Mouse (Mus musculus) embryo, embryonic 10 days (tissue): Measurements from ENCODE around the gene Gclm.
"Not testable (repeated sequence)": the region's sequence is repeated elsewhere in the genome, so short reads cannot be mapped to it uniquely, and the experiment has no call there.

Experiments used
- DNase-seq: peaks from one replicate; pipeline ENCODE4 v3.0.0-alpha.2; 2015; ENCODE audit warnings: low spot score

Gclm gene

DNA sequence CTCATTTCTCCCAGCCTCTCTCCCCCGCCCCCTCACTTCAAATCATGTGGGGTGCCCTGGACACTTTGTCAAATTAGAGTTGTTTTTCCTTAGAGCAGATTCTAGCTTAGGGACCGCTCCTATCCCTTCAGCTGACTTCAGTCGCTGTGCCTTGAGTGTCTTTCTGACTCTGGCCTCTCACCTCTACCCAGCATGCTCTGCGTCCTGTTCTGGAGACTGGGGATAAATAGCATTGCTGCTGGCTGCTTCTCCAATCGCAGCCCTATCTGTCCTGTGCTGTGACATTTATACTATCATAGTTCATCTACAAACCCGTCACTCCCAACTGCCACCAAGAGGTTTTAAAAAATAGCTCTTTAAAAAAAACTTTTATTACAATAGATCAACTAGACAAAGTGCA lies 2.5 kb upstream of the Gclm start:
- DNase-seq = peak; percentile 22

- DNase-seq = no peak
Measured at GRCm38 (mm10) chr3:122243416-122244167, 1.8 kb upstream of the Gclm start.

- no peak for DNase-seq
Measured at GRCm38 (mm10) chr3:122244759-122245158, 598 bp upstream of the Gclm start.

GRCm38 (mm10) chr3:122245878-122246332 lies 548 bp downstream of the Gclm start:
- peak; percentile 73 for DNase-seq

- DNase-seq = peak; percentile 28
Measured at GRCm38 (mm10) chr3:122246406-122246805, 1.0 kb downstream of the Gclm start.

GRCm38 (mm10) chr3:122246986-122247767 lies 1.8 kb downstream of the Gclm start:
- peak; percentile 24 for DNase-seq

DNA sequence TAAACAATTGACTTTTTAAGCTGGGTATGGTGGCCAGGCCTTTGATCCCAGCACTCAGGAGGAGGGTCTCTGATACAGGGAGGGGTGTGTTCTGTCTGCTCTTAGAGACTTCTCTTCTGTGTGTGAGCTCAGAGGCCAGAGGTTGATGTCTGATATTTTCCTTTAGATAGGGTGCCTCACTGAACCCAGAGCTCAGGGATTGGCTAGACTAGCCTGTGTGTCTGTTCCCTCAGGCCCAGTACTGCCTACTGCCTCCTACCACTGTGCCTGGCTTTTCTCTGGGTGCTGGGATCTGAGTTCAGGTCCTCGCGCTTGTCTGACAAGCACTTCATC lies 2.4 kb downstream of the Gclm start:
- DNase-seq = no peak

DNA sequence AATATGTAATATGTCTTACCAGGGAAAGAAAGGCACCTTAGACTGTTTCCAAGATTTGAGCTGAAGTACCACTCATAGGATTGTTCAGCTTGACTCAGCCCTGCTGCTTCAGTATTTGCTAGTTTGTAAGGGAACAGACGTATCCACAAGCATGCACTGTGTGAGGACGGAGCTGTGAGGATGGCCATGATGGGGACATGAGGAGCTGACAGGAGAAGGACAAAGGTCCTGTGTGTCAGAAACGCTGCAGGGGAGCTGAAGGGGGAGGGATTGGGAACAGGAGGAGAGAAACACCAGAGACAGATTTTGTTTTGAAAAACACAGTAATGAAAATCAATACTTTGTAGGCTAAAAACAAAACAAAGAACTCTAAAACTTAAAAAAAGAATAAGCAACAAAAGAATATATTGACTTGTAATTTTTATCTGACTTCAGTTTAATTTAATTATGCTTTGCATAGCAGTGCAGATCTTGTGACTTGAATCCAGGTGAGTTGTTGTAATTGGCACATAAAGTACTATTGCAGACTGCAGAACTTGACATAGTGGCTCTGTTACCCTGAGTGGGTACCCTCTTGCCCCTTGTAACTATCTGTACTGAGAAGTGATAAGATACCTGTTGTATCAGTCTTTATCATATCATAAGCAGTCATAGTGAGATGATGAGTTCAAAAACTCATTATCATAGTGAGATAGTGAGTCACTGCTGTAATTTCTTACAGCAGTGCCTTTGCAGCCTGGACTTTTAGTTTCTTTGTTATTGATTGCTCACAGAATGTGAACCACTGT lies 7.3 kb downstream of the Gclm start:
- no peak for DNase-seq

GRCm38 (mm10) chr3:122254050-122254449 lies 8.7 kb downstream of the Gclm start:
- not testable (repeated sequence) for DNase-seq

GRCm38 (mm10) chr3:122269986-122270385 lies 24.6 kb downstream of the Gclm start:
- no peak for DNase-seq

- DNase-seq = not testable (repeated sequence)
Measured at GRCm38 (mm10) chr3:122272565-122272964, 27.2 kb downstream of the Gclm start.

- peak; percentile 27 for DNase-seq
Measured at GRCm38 (mm10) chr3:122273407-122274240, 28.3 kb downstream of the Gclm start.

- peak; percentile 97 for DNase-seq
Measured at GRCm38 (mm10) chr3:122274241-122275024, 29.1 kb downstream of the Gclm start, which contains the start of gene Dnttip2. TSS of gene Dnttip2 (plus strand) at chr3:122274388.

DNA sequence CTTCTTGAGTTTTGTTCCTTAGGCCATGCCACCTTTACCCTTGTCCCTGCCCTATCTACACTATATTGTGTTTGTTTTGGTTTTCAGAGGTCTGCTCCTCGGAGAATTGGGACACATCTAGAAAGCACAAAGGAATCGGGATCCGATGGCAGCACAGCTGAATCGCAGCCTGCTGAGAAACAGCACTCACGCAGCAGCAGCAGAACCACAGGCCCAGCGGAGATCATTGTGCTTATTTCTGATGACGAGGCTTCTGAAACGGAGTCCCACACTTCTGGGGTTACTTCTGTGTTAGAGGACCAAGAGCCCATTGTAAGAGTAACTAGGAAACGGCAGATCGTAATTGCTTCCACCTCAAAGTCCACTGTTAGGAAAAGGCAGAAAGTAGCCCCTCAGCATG lies 29.8 kb downstream of the Gclm start:
- DNase-seq = no peak

- no peak for DNase-seq
Measured at GRCm38 (mm10) chr3:122287195-122287594, 41.8 kb downstream of the Gclm start.

GRCm38 (mm10) chr3:122288613-122289195 lies 43.3 kb downstream of the Gclm start:
- DNase-seq = no peak

DNA sequence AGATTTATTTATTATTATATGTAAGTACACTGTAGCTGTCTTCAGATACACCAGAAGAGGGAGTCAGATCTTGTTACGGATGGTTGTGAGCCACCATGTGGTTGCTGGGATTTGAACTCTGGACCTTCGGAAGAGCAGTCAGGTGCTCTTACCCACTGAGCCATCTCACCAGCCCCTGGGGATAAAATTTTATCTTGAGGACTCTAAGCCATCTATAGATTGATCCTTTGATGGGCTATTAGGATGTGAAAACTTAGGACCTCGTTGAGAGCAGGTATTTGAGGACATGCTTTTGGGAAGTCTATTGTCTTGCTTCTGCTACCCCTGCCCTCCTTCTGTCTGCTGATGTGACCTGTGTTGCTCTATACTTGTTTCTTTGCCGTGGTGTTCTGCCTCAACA lies 44.0 kb downstream of the Gclm start:
- not testable (repeated sequence) for DNase-seq

DNA sequence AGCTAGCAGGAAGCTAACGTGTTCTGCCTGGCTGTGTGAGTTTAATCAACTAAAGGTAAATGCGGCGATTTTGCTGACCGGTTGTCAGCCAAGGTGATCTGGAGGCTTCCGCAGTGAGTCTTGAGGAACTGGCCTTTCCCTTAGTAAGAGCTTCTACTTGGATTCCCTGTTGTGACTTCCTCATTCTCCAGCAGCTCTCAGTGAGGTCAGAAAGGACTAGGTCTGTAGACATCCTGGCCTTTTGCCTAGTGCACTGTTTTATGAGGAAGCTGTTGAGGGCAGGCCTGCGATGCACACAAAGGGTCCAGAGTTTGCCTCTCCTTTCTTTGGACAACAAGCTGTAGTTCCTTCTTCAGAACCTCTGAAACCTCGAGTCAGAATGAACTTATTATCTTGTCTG lies 45.3 kb downstream of the Gclm start:
- DNase-seq = no peak

DNA sequence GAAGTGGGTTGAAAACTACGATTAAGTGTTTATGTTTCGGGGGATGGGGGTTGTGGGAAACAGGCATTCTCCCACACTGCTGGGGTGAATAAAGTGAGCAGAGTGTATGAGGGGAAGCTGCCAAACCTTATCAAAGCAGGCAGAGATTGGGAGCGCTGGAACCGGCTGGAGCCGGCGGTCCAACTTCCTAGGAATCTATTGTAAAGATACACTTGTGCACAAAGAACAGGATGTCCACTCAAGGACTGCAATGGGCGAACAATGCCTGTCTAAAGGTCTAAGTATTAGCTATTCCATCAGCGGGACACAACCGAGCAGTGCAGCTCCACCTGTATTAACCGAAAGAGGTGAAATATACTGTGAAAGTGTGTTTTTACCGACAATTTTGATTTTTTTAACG lies 46.5 kb downstream of the Gclm start:
- no peak for DNase-seq
